Mouse (Mus musculus) ES-E14 (cell line): Measurements from ENCODE around the gene Heatr9. TPM values are rescaled to one million over a fixed set of nuclear protein-coding genes. Genes with fewer than 3 reads are reported as not detected.
A peak's percentile ranks its signal among the peaks of the same experiment; 100 is the strongest.
"Not testable (repeated sequence)": the region's sequence is repeated elsewhere in the genome, so short reads cannot be mapped to it uniquely, and the experiment has no call there.

ENCODE experiments used
- DNase-seq: peaks from one replicate; pipeline ENCODE4 v3.0.0-alpha.2; 2013; ENCODE audit warnings: low read depth, low spot score
- H3K27ac ChIP-seq: 2 replicates; pipeline ENCODE4 v1.5.1; 2012; ENCODE audit warnings: low read depth, mild to moderate bottlenecking, low read length, moderate library complexity, mixed read lengths; ENCODE audit not compliant: poor library complexity, insufficient read depth, severe bottlenecking
- H3K36me3 ChIP-seq: 2 replicates; pipeline ENCODE4 v1.6.1; 2012; ENCODE audit warnings: mild to moderate bottlenecking, low read length, moderate library complexity, mixed read lengths; ENCODE audit not compliant: control insufficient read depth, poor library complexity, insufficient read depth, severe bottlenecking
- H3K4me1 ChIP-seq, 2 experiments: fragments of 150-350 bp in 1 of 2; sonication (generic) in 1 of 2; 2 replicates each; pipeline ENCODE4 v1.6.1; 2012; ENCODE audit warnings: low read length in 2 of 2, mild to moderate bottlenecking in 1 of 2, mixed read lengths in 1 of 2; ENCODE audit not compliant: control insufficient read depth in 2 of 2, insufficient read depth in 2 of 2, poor library complexity in 1 of 2
- H3K4me3 ChIP-seq, 2 experiments: fragments of 150-350 bp in 1 of 2; sonication (generic) in 1 of 2; 2 replicates each; pipeline ENCODE4 v1.5.1; 2012; ENCODE audit warnings: low read length in 2 of 2, low read depth in 1 of 2, mild to moderate bottlenecking in 1 of 2, mixed read lengths in 1 of 2; ENCODE audit not compliant: insufficient read depth in 1 of 2, poor library complexity in 1 of 2, severe bottlenecking in 1 of 2
- H3K9ac ChIP-seq: 2 replicates; pipeline ENCODE4 v1.6.1; 2012; ENCODE audit warnings: low read depth, mild to moderate bottlenecking, low read length, mixed read lengths; ENCODE audit not compliant: poor library complexity, insufficient read depth, severe bottlenecking
- H3K9me3 ChIP-seq: fragments of 150-350 bp; sonication (generic); 2 replicates; pipeline ENCODE4 v1.6.1; 2012; ENCODE audit warnings: low read depth, mild to moderate bottlenecking, low read length; ENCODE audit not compliant: control insufficient read depth, insufficient read depth
- CHD2 ChIP-seq: IDR thresholded peaks from 2 replicates; pipeline ENCODE4 v1.6.1; 2014; ENCODE audit warnings: mild to moderate bottlenecking, low read depth, low read length, inconsistent platforms
- HCFC1 ChIP-seq: IDR thresholded peaks from 2 replicates; pipeline ENCODE4 v1.6.1; 2012; ENCODE audit warnings: low read length, inconsistent platforms, borderline replicate concordance; ENCODE audit not compliant: insufficient read depth
- MAFK ChIP-seq: IDR thresholded peaks from 2 replicates; pipeline ENCODE4 v1.6.1; 2014; ENCODE audit warnings: mild to moderate bottlenecking, low read depth, low read length, inconsistent platforms; ENCODE audit not compliant: insufficient read depth
- ZC3H11A ChIP-seq: IDR thresholded peaks from 2 replicates; pipeline ENCODE4 v1.6.1; 2012; ENCODE audit warnings: low read depth, mild to moderate bottlenecking, inconsistent platforms, low read length, borderline replicate concordance
- ZNF384 ChIP-seq: IDR thresholded peaks from 2 replicates; pipeline ENCODE4 v1.6.1; 2012; ENCODE audit warnings: low read depth, low read length, inconsistent platforms
- in situ Hi-C, 2 experiments: fragments of 600-800 bp; cut with MboI; formaldehyde crosslinking; loops; one replicate each; pipeline ENCODE4 v1.15.1; 2025; ENCODE audit warnings: low sequenced_read_pairs in 2 of 2, inconsistent platforms in 1 of 2; ENCODE audit not compliant: unreplicated experiment in 2 of 2
- total RNA-seq: library from RNA; depleted of rRNA; stranded (reverse); fragments of 300-350 nt; gene quantifications from 2 replicates; pipeline ENCODE4 v1.2.3, GENCODE M21; 2012

Gene Heatr9
- total RNA-seq, 1 experiment, result not detected

- no peak overlapping the region for H3K4me3 ChIP-seq
- no peak overlapping the region for H3K9ac ChIP-seq
- peak overlapping the region; percentile 14; the same call in 1 of the 2 replicates for H3K27ac ChIP-seq
- no peaks in the 10 kb centered on the region for H3K36me3 ChIP-seq
- no peaks in the 10 kb centered on the region for H3K4me1 ChIP-seq
- no peaks in the 10 kb centered on the region for H3K9me3 ChIP-seq
- in situ Hi-C loops, result loop anchor here in 1 of 2 experiments (25.0 kb wide), 1 partner anchor 180 kb away; the partner anchor contains the start of gene Wfdc21
- DNase-seq, result no peak
- TF ChIP-seq ZNF384 (no peak), CHD2 (no peak), MAFK (no peak), HCFC1 (no peak)
Measured at GRCm38 (mm10) chr11:83557074-83557473, 35.1 kb upstream of the Heatr9 start.

GRCm38 (mm10) chr11:83556085-83556781, 34.3 kb upstream of the Heatr9 start:
- Histone ChIP-seq H3K4me3 (no peak overlapping the region), H3K9ac (no peak overlapping the region), H3K4me1 (no peaks in the 10 kb centered on the region), H3K9me3 (no peaks in the 10 kb centered on the region), H3K36me3 (no peaks in the 10 kb centered on the region), H3K27ac (no peak overlapping the region)
- DNase-seq, result peak; percentile 46
- in situ Hi-C loops, result loop anchor here in 1 of 2 experiments (25.0 kb wide), 1 partner anchor 181 kb away; the partner anchor contains the start of gene Wfdc21
- TF ChIP-seq HCFC1 (no peak), ZC3H11A (peak; percentile 98)

- H3K4me1 ChIP-seq, result no peaks in the 10 kb centered on the region
- no peaks in the 10 kb centered on the region for H3K36me3 ChIP-seq
- TF ChIP-seq ZC3H11A, result no peak
- no peak for TF ChIP-seq MAFK
- TF ChIP-seq ZNF384, result no peak
- no peak for TF ChIP-seq HCFC1
- no peak for TF ChIP-seq CHD2
- in situ Hi-C loops, result loop anchor here in 1 of 2 experiments (25.0 kb wide), 1 partner anchor 186 kb away; the partner anchor contains the start of gene Wfdc21
- DNase-seq, result no peak
- no peak overlapping the region for H3K4me3 ChIP-seq
- no peak overlapping the region for H3K9ac ChIP-seq
- no peaks in the 10 kb centered on the region for H3K9me3 ChIP-seq
- H3K27ac ChIP-seq, result no peak overlapping the region
Measured at GRCm38 (mm10) chr11:83551668-83552067, 29.7 kb upstream of the Heatr9 start.

GRCm38 (mm10) chr11:83551037-83551436, 29.1 kb upstream of the Heatr9 start:
- not testable (repeated sequence) for H3K27ac ChIP-seq, H3K36me3 ChIP-seq, H3K4me3 ChIP-seq, H3K4me1 ChIP-seq, H3K9me3 ChIP-seq, DNase-seq, H3K9ac ChIP-seq
- in situ Hi-C loops, result loop anchor here in 1 of 2 experiments (25.0 kb wide), 1 partner anchor 186 kb away; the partner anchor contains the start of gene Wfdc21

GRCm38 (mm10) chr11:83550186-83550632, 28.2 kb upstream of the Heatr9 start:
- no peak overlapping the region for H3K4me3 ChIP-seq
- H3K9ac ChIP-seq, result no peak overlapping the region
- H3K36me3 ChIP-seq, result no peaks in the 10 kb centered on the region
- H3K9me3 ChIP-seq, result no peaks in the 10 kb centered on the region
- H3K4me1 ChIP-seq, result no peaks in the 10 kb centered on the region
- in situ Hi-C loops, result loop anchor here in 1 of 2 experiments (25.0 kb wide), 1 partner anchor 187 kb away; the partner anchor contains the start of gene Wfdc21
- DNase-seq, result no peak
- no peak for TF ChIP-seq MAFK
- no peak for TF ChIP-seq CHD2
- no peak for TF ChIP-seq ZC3H11A
- no peak for TF ChIP-seq HCFC1
- H3K27ac ChIP-seq, result no peak overlapping the region
